Mouse (Mus musculus): ENCODE measurements around the gene Tax1bp3. TPM values are rescaled to one million over a fixed set of nuclear protein-coding genes. Genes with fewer than 3 reads are reported as not detected.

Tax1bp3 gene
- 8.2 TPM for total RNA-seq (2023)

GRCm38 (mm10) chr11:73176608-73177508 is at the start of gene Tax1bp3, which contains the start of gene Emc6:
Gene Tax1bp3 (plus strand): TSS chr11:73177083.
Gene Emc6 (minus strand): TSS chr11:73177037.

GRCm38 (mm10) chr11:73137591-73138501 is 39.0 kb upstream of the Tax1bp3 start, which contains the start of gene Haspin:
Gene Haspin (minus strand): TSS chr11:73138294.

GRCm38 (mm10) chr11:73159957-73160810 is 16.7 kb upstream of the Tax1bp3 start, which contains the start of gene P2rx5:
Gene P2rx5 (plus strand): TSS chr11:73160421.

GRCm38 (mm10) chr11:73198603-73199229 is 21.8 kb downstream of the Tax1bp3 start, which contains the start of gene Ctns:
Gene Ctns (minus strand): TSS chr11:73199042.

GRCm38 (mm10) chr11:73199230-73199712 is 22.4 kb downstream of the Tax1bp3 start, which contains the start of gene Shpk:
Gene Shpk (plus strand): TSS chr11:73199460.

Other genes starting within 250 kb of the Tax1bp3 start
- 253 TPM for gene Atp2a3, start 215.9 kb upstream of the Tax1bp3 start, total RNA-seq (2023)
- 1.4 TPM for gene P2rx1, start 178.0 kb upstream of the Tax1bp3 start, total RNA-seq (2023)
- 4.4 TPM for gene Camkk1, start 158.1 kb upstream of the Tax1bp3 start, total RNA-seq (2023)
- 24.5 TPM for gene Ncbp3, start 129.3 kb upstream of the Tax1bp3 start, total RNA-seq (2023)
- 1.4 TPM for gene Itgae, start 86.5 kb upstream of the Tax1bp3 start, total RNA-seq (2023)
- 1.4 TPM for gene Haspin, start 38.8 kb upstream of the Tax1bp3 start, total RNA-seq (2023)
- not detected for gene P2rx5, start 16.7 kb upstream of the Tax1bp3 start, total RNA-seq (2023)
- gene Emc6, start within 50 bp of the Tax1bp3 start, total RNA-seq (2023), result 53.4 TPM
- 17.3 TPM for gene Ctns, start 22.0 kb downstream of the Tax1bp3 start, total RNA-seq (2023)
- 6.1 TPM for gene Shpk, start 22.4 kb downstream of the Tax1bp3 start, total RNA-seq (2023)
- gene Trpv1, start 57.2 kb downstream of the Tax1bp3 start, total RNA-seq (2023), result not detected
- gene Trpv3, start 90.3 kb downstream of the Tax1bp3 start, total RNA-seq (2023), result not detected
- 0.18 TPM for gene Aspa, start 152.5 kb downstream of the Tax1bp3 start, total RNA-seq (2023)
- gene Gm49340, start 152.7 kb downstream of the Tax1bp3 start, total RNA-seq (2023), result not detected
- gene Spata22, start 152.7 kb downstream of the Tax1bp3 start, total RNA-seq (2023), result not detected
- gene Olfr20, start 173.7 kb downstream of the Tax1bp3 start, total RNA-seq (2023), result not detected
- gene Olfr376, start 194.2 kb downstream of the Tax1bp3 start, total RNA-seq (2023), result not detected
- gene Olfr1, start 222.5 kb downstream of the Tax1bp3 start, total RNA-seq (2023), result not detected